In the genomic region with DNA sequence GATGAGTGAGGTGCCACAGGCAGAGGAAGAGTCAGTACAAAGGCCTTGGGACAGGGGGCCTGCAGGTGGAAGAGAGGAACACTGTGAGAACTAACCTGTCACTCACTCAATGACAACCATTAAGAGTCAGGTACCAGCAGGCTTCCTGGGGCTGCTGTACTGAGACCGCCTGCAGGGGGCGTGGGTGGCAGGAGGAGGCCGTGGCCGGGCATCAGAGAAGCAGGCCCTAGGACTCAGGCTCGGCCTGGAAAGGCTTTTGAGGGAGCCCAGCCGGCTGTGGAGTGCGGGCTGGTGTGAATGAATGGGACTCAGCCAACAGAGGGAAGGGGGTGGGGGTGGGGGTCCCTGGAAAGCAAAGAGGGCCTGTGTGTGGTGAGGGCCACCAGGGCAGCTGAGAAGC, we compare ENCODE assay signal across 10 mouse cellular contexts.
A peak's percentile ranks its signal among the peaks of the same experiment; 100 is the strongest.
DNase-seq lines count a peak whose midpoint lies in the region; ATAC-seq lines count a peak whose summit lies in the region.
"Had no signal": no experiment of that assay in that cellular context is flagged by ENCODE, and none has a peak within 500 bp of the region (broad histone marks: within the 10 kb centered on the region; RNA-seq: fewer than 3 reads in every experiment).

No protein-coding gene starts in this region.

- no peaks in the 10 kb centered on the region for H3K27me3 ChIP-seq in hindbrain, embryonic 11.5 days (ENCODE audit: control insufficient read depth, insufficient read depth, low read length)

- peak; percentile 45 for DNase-seq in adrenal gland, adult 2 months
- DNase-seq in adrenal gland, postnatal 4 days (ENCODE audit: low spot score in 2 of 2), result no peak
- DNase-seq in right cerebral cortex, postnatal 4 days, result peak; percentile 63
- no peak for DNase-seq in right cerebral cortex, postnatal 36 days (ENCODE audit: low spot score in 2 of 2)
- DNase-seq in hindbrain, embryonic 11.5 days (ENCODE audit: low spot score), result peak; percentile 69
- DNase-seq in lung, postnatal 25 days (ENCODE audit: low spot score), result peak; percentile 55
- DNase-seq in spleen, postnatal 4 days (ENCODE audit: low spot score in 2 of 2), result peak; percentile 83 to 92
- no peak for DNase-seq in layer of hippocampus, adult 18-20 months (ENCODE audit: low spot score in 2 of 2)

- H3K9me3 ChIP-seq in hindbrain, embryonic 11.5 days (ENCODE audit: control insufficient read depth, low read length), result no peaks in the 10 kb centered on the region
- H3K9me3 ChIP-seq: megakaryocyte, embryonic 14.5 days had no signal

- no peak for ATAC-seq in hindbrain, embryonic 11.5 days (ENCODE audit: low FRiP score)

- H3K36me3 ChIP-seq in hindbrain, embryonic 11.5 days (ENCODE audit: control insufficient read depth, insufficient read depth, low read length), result no peaks in the 10 kb centered on the region

- H3K9ac ChIP-seq in hindbrain, embryonic 11.5 days (ENCODE audit: low read depth, low read length), result no peak overlapping the region

- no peak overlapping the region for H3K4me2 ChIP-seq in hindbrain, embryonic 11.5 days (replicated peaks; ENCODE audit: low read depth, low read length)

- peak overlapping the region; percentile 52 for H3K27ac ChIP-seq in hindbrain, embryonic 11.5 days (ENCODE audit: low read depth, low read length)

- peaks cover 14% of the 10 kb centered on the region for H3K4me1 ChIP-seq in hindbrain, embryonic 11.5 days (replicated peaks; ENCODE audit: control insufficient read depth, insufficient read depth, low read length)

- no peak overlapping the region for H3K4me3 ChIP-seq in hindbrain, embryonic 11.5 days (ENCODE audit: low read depth, low read length)
- H3K4me3 ChIP-seq: erythroblast, embryonic 14.5 days; megakaryocyte, embryonic 14.5 days had no signal

- 9% methylated on average over 7 of the region's 7 CpGs for WGBS in hindbrain, embryonic 11.5 days

Comparison
In these comparisons a context has a peak if more than half of its experiments do, and no peak if none do; other contexts are left out.
1. DNase-seq: peak in adrenal gland, adult 2 months (single experiment), right cerebral cortex, postnatal 4 days (single experiment), hindbrain, embryonic 11.5 days (single experiment), lung, postnatal 25 days (single experiment) and spleen, postnatal 4 days (2 of 2); none in adrenal gland, postnatal 4 days (0 of 2), right cerebral cortex, postnatal 36 days (0 of 2) and layer of hippocampus, adult 18-20 months (0 of 2).